Mouse (Mus musculus): ENCODE measurements at regions not wholly inside any gene's neighbourhood (a gene's known extent, or its start where the extent isn't known, plus 50 kb on each side); places are given as distances from the start of the nearest gene placed in this dataset.

DNA sequence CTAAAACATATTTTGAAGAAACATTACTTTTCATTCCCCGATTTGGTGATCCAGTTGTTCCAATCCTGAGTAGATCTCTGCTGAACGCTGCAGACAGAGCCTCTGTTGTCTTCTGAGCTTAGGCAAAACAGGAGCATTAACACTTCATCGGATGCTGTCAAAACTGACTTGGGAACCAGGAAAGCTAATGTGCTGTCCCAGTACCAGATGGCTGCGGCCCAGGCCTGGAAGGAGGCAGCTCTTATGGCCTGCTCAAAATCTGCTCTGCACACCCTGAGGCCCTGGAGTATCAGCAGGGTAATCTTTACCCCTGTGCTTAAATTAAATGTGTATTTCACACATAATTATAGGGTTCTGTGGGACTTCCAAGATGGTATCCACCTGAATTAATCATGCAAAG is 61.3 kb upstream of the Neo1 start:
- H3K36me3 ChIP-seq, result no peaks in the 10 kb centered on the region
- H3K9me3 ChIP-seq, result no peaks in the 10 kb centered on the region
- no peak for ATAC-seq (ENCODE audit: extremely low read depth, insufficient number of reproducible peaks, low FRiP score, low TSS enrichment)
- H3K4me3 ChIP-seq, result no peak overlapping the region
- H3K9ac ChIP-seq, result no peak overlapping the region
- 61% methylated on average over 4 of the region's 4 CpGs for WGBS
- H3K4me1 ChIP-seq, result peaks cover 5% of the 10 kb centered on the region; the same call in 1 of the 2 replicates
- no peak overlapping the region for H3K27ac ChIP-seq (replicated peaks)
- H3K4me2 ChIP-seq, result no peak overlapping the region
- H3K27me3 ChIP-seq (replicated peaks), result no peaks in the 10 kb centered on the region

DNA sequence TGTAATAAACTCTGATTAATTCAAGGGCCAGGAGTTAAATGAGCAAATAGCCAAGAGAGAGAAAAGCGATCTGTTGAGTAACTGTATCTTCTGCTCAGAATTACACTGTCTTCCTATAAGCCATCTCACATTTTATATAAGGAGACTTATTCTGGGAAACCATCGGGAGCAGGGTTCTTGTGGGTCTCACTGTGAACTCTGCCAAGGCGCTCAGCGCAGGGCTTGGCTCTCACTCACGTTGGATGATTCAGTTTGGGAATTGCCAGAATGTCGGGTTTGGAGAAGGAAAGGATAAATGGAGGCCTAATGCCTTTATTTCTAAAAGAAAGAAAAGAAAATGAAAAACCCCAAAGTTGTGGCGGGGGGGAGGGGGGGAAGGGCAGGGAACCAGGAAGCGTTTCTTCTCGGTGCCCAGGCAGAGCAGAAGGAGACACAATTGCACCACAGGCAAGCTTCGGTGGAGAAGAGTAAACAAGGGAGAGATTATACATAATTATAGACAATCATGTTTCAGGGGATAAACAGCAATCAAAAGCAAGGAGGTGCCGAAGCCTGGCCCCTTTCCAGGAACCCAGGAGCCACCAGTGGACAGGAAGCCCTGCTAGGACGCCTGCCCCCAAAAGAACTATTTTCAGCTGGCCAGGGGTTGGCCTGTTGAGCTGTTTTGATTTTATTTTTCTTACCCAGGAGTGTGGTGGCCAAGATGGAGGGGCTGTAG is 60.5 kb upstream of the Neo1 start:
- no peaks in the 10 kb centered on the region for H3K36me3 ChIP-seq
- H3K27me3 ChIP-seq (replicated peaks), result no peaks in the 10 kb centered on the region
- no peaks in the 10 kb centered on the region for H3K9me3 ChIP-seq
- WGBS, result 66% methylated on average over 12 of the region's 12 CpGs
- no peak overlapping the region for H3K27ac ChIP-seq (replicated peaks)
- H3K4me2 ChIP-seq, result no peak overlapping the region
- H3K9ac ChIP-seq, result 0 out of 2 replicates have a peak overlapping the region, but pooled peaks have one; percentile 19
- ATAC-seq (ENCODE audit: extremely low read depth, insufficient number of reproducible peaks, low FRiP score, low TSS enrichment), result no peak
- H3K4me3 ChIP-seq, result no peak overlapping the region
- H3K4me1 ChIP-seq, result peaks cover 5% of the 10 kb centered on the region; the same call in 1 of the 2 replicates

DNA sequence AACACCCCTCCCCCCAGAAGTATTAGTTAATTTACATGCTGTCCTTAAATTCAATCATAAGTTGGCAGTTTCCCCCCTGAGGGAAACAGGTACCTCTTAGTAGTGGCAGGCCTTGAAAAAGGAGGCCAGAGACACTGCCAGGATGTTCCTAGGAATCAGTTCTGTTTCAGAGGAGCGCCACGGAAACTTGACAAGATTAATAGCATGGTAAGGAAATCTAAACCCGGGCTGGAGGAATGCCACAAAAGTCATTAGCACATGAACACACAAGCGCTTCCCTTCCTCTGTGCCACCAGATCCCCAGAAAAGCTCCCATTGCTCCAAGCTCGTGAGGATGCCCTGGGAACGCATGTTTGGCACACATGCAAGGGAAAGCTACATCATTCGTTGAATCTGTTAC is 59.4 kb upstream of the Neo1 start:
- no peak for ATAC-seq (ENCODE audit: extremely low read depth, insufficient number of reproducible peaks, low FRiP score, low TSS enrichment)
- WGBS, result 73% methylated on average over 7 of the region's 7 CpGs

DNA sequence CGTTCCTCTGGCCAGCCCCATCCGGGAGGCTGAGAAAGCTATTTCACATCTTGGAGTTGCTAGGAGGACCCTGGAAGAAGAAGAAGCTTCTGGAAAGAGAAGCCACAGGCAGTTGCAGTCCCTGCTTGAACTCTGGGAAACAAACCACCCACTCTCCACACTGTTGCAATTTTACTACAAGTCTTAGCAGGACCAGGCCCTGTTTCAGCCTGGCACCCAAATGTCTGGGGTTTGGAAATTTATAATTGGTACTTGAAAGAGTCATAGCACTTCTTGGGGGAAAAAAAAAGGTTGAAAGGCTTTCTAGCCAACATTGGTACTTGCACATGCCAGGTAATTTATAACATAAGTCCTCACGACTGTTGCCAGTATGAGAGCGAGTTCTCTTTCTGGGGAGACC is 57.9 kb upstream of the Neo1 start:
- no peaks in the 10 kb centered on the region for H3K9me3 ChIP-seq
- no peak for ATAC-seq (ENCODE audit: extremely low read depth, insufficient number of reproducible peaks, low FRiP score, low TSS enrichment)
- no peak overlapping the region for H3K27ac ChIP-seq (replicated peaks)
- no peak overlapping the region for H3K9ac ChIP-seq
- H3K4me3 ChIP-seq, result no peak overlapping the region
- 82% methylated on average over 4 of the region's 4 CpGs for WGBS
- H3K36me3 ChIP-seq, result no peaks in the 10 kb centered on the region
- no peak overlapping the region for H3K4me2 ChIP-seq
- H3K27me3 ChIP-seq (replicated peaks), result no peaks in the 10 kb centered on the region
- H3K4me1 ChIP-seq, result peaks cover 5% of the 10 kb centered on the region; the same call in 1 of the 2 replicates

More for the DNA sequence above, 59.4 kb upstream of the Neo1 start:
- Histone ChIP-seq H3K9ac (no peak overlapping the region), H3K4me3 (no peak overlapping the region), H3K27me3 (replicated peaks) (no peaks in the 10 kb centered on the region), H3K4me1 (peaks cover 5% of the 10 kb centered on the region; the same call in 1 of the 2 replicates), H3K9me3 (no peaks in the 10 kb centered on the region), H3K27ac (replicated peaks) (no peak overlapping the region), H3K4me2 (no peak overlapping the region), H3K36me3 (no peaks in the 10 kb centered on the region)

DNA sequence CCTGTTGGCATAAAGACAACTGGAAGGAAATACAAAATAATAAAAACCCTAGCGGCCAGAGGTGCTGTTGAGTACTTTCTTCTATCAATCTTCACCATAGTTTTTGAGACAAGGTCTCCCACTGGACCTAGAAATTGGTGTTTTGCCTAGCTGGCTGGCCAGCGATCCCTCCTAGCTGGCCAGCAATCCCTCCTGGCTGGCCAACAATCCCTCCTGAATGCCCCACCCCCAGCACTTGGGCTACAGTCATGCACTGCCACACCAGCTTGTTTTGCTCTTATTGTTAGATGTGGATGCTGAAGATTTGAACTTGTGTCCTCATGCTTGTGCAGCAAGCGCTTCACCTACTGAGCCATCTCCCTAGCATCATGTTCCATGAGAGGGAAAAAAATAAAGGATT is 54.9 kb upstream of the Neo1 start:
- 88% methylated on average over 3 of the region's 3 CpGs for WGBS
- no peaks in the 10 kb centered on the region for H3K36me3 ChIP-seq
- ATAC-seq (ENCODE audit: extremely low read depth, insufficient number of reproducible peaks, low FRiP score, low TSS enrichment), result no peak
- H3K4me2 ChIP-seq, result no peak overlapping the region
- no peaks in the 10 kb centered on the region for H3K27me3 ChIP-seq (replicated peaks)
- H3K4me1 ChIP-seq, result no peaks in the 10 kb centered on the region; the same call in 1 of the 2 replicates
- no peaks in the 10 kb centered on the region for H3K9me3 ChIP-seq
- no peak overlapping the region for H3K27ac ChIP-seq (replicated peaks)
- no peak overlapping the region for H3K9ac ChIP-seq
- no peak overlapping the region for H3K4me3 ChIP-seq

DNA sequence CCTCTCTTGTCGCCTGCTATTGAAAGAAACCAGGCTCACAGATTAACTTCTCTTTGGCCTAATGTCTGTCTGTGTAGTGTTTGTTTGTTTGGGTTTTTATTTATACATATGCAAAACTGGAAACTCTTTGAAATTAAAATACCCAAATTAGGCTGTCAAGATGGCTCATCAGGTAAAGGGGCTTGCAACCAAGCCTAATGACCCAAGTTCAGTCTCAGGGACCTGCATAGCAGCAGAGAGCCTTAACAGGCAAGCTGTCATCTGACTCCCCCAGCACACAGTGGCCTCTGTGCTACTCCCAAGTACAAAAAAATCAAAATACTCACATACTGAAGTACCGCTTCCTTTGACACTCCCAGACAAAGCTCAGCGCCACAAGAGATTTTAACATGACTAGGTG is 51.5 kb upstream of the Neo1 start:
- WGBS, result 64% methylated on average over 3 of the region's 3 CpGs
- H3K9me3 ChIP-seq, result no peaks in the 10 kb centered on the region
- ATAC-seq (ENCODE audit: extremely low read depth, insufficient number of reproducible peaks, low FRiP score, low TSS enrichment), result no peak
- H3K27ac ChIP-seq (replicated peaks), result no peak overlapping the region
- no peaks in the 10 kb centered on the region for H3K36me3 ChIP-seq
- H3K4me3 ChIP-seq, result no peak overlapping the region
- no peak overlapping the region for H3K4me2 ChIP-seq
- H3K27me3 ChIP-seq (replicated peaks), result no peaks in the 10 kb centered on the region
- no peak overlapping the region for H3K9ac ChIP-seq
- peaks cover 5% of the 10 kb centered on the region; the same call in 1 of the 2 replicates for H3K4me1 ChIP-seq

DNA sequence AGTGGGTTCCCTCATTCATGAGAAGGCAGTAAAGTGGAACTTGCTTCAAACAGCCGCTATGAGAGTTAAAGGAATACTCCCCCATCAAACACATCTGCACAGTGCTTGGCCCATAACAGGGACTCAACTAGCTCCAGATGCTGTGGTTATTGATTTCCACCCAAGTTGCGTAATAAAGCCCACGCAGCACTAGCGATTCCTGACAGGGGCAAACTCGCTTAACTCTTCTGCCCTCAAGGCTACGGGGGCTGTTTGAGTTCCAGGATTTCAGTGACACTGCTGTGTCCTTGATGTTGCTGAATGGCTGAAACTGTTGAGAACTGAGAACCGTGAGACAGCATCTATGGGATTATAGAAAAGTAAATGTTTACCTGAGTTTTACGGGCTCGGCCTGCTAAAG is 50.9 kb upstream of the Neo1 start:
- Histone ChIP-seq H3K36me3 (no peaks in the 10 kb centered on the region), H3K4me2 (no peak overlapping the region), H3K9ac (no peak overlapping the region), H3K27me3 (replicated peaks) (no peaks in the 10 kb centered on the region), H3K4me3 (no peak overlapping the region), H3K4me1 (peaks cover 5% of the 10 kb centered on the region; the same call in 1 of the 2 replicates), H3K27ac (replicated peaks) (no peak overlapping the region), H3K9me3 (no peaks in the 10 kb centered on the region)
- no peak for ATAC-seq (ENCODE audit: extremely low read depth, insufficient number of reproducible peaks, low FRiP score, low TSS enrichment)
- WGBS, result 82% methylated on average over 9 of the region's 9 CpGs

DNA sequence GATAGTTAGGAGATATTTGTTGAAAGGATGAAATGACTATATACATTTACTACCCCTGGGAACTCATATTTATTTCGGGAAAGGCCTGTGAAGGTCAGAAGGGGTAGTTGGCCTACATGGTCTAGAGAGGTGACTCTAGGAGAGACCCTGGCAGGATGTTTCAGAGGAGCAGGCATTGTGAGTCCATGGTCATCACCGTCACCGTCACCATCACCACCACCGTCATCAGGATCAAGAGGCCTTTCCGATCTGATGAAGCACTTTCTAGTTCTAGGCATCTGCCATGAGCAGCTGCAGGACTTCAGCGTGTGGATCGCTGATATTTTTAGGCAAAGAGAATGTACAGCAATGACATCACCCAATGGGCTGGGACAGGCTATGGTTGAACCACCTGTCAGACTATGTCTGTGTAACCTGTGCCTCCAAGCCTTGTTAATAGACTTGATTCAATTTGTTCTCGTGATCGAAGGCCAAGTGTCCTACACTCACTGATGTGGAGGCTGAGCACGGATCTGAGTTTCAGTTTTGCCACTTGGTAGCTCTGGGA is 50.4 kb upstream of the Neo1 start:
- H3K36me3 ChIP-seq, result no peaks in the 10 kb centered on the region
- no peaks in the 10 kb centered on the region for H3K27me3 ChIP-seq (replicated peaks)
- H3K4me3 ChIP-seq, result no peak overlapping the region
- H3K9me3 ChIP-seq, result no peaks in the 10 kb centered on the region
- H3K9ac ChIP-seq, result no peak overlapping the region
- 79% methylated on average over 10 of the region's 10 CpGs for WGBS
- ATAC-seq (ENCODE audit: extremely low read depth, insufficient number of reproducible peaks, low FRiP score, low TSS enrichment), result no peak
- H3K4me2 ChIP-seq, result no peak overlapping the region
- peaks cover 5% of the 10 kb centered on the region; the same call in 1 of the 2 replicates for H3K4me1 ChIP-seq
- H3K27ac ChIP-seq (replicated peaks), result no peak overlapping the region
